Mouse (Mus musculus) liver, adult (tissue): ENCODE measurements around the gene Pou5f1.

ENCODE experiments used
- GATA4 ChIP-seq: IDR thresholded peaks from 2 replicates; pipeline ENCODE4 v1.6.1; 2014; ENCODE audit warnings: mild to moderate bottlenecking, low read length; ENCODE audit not compliant: insufficient replicate concordance

The Pou5f1 gene

GRCm38 (mm10) chr17:35505776-35506175 lies at the start of gene Pou5f1:
Gene Pou5f1 (plus strand): TSS chr17:35506018.
- no peak for TF ChIP-seq GATA4

GRCm38 (mm10) chr17:35469842-35470751 lies 35.7 kb upstream of the Pou5f1 start, which contains the start of gene H2-Q10:
Gene H2-Q10 (plus strand): TSS chr17:35470089.
- no peak; the same call in 1 of the 2 replicates for TF ChIP-seq GATA4

- no peak for TF ChIP-seq GATA4
Measured at GRCm38 (mm10) chr17:35484066-35484465, 21.8 kb upstream of the Pou5f1 start.

GRCm38 (mm10) chr17:35485702-35486101 lies 20.1 kb upstream of the Pou5f1 start:
- no peak for TF ChIP-seq GATA4

- TF ChIP-seq GATA4 = no peak
Measured at GRCm38 (mm10) chr17:35486726-35487125, 19.1 kb upstream of the Pou5f1 start.

GRCm38 (mm10) chr17:35488041-35488440 lies 17.8 kb upstream of the Pou5f1 start:
- TF ChIP-seq GATA4 = no peak

- no peak for TF ChIP-seq GATA4
Measured at GRCm38 (mm10) chr17:35490320-35490719, 15.5 kb upstream of the Pou5f1 start.

- TF ChIP-seq GATA4 = no peak
Measured at GRCm38 (mm10) chr17:35497124-35497523, 8.7 kb upstream of the Pou5f1 start.

GRCm38 (mm10) chr17:35502226-35502625 lies 3.6 kb upstream of the Pou5f1 start:
- no peak for TF ChIP-seq GATA4

GRCm38 (mm10) chr17:35502762-35503161 lies 3.1 kb upstream of the Pou5f1 start:
- TF ChIP-seq GATA4 = no peak

- no peak for TF ChIP-seq GATA4
Measured at GRCm38 (mm10) chr17:35503849-35504248, 2.0 kb upstream of the Pou5f1 start.

- no peak for TF ChIP-seq GATA4
Measured at GRCm38 (mm10) chr17:35504628-35505481, 963 bp upstream of the Pou5f1 start.

- no peak for TF ChIP-seq GATA4
Measured at GRCm38 (mm10) chr17:35506881-35507280, 1.1 kb downstream of the Pou5f1 start.

- no peak for TF ChIP-seq GATA4
Measured at GRCm38 (mm10) chr17:35507556-35508260, 1.9 kb downstream of the Pou5f1 start.

GRCm38 (mm10) chr17:35509284-35509683 lies 3.5 kb downstream of the Pou5f1 start:
- no peak for TF ChIP-seq GATA4
